Mouse (Mus musculus) bone marrow, adult 2 months (tissue): ENCODE measurements around the gene Cnot6.

Source experiments
- CTCF ChIP-seq: fragments of 200-500 bp; IDR thresholded peaks from 2 replicates; pipeline ENCODE4 v1.5.1; 2011; ENCODE audit warnings: low read length, control low read depth; ENCODE audit not compliant: control insufficient read depth, insufficient read depth
- POLR2A ChIP-seq: fragments of 200-500 bp; IDR thresholded peaks from 2 replicates; pipeline ENCODE4 v1.6.1; 2011; ENCODE audit warnings: low read depth, mild to moderate bottlenecking, control low read depth, low read length, borderline replicate concordance; ENCODE audit not compliant: control insufficient read depth

DNA sequence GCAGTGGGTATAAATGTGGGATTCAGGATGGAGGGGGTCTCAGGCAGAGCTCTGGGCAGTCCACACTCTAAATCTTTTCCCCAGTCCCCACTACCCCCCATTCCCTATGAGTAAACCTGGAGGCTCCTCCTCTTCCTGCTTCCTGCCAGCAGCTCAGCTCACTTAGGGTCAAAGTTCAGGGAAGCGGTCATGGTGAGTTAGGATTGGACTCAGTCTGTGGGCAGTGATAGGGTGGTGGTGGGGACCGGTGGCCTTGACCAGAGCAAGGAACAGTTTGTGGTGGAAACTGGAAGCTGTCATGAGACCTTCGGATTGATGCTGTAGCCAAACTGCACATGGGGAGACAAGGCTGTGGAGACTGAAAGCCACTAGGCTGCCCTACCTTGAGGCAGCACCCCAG, 88.4 kb downstream of the Cnot6 start:
- TF ChIP-seq POLR2A (no peak), CTCF (no peak)
